Mouse (Mus musculus): Measurements from ENCODE around the gene Eif5a.

Eif5a gene

DNA sequence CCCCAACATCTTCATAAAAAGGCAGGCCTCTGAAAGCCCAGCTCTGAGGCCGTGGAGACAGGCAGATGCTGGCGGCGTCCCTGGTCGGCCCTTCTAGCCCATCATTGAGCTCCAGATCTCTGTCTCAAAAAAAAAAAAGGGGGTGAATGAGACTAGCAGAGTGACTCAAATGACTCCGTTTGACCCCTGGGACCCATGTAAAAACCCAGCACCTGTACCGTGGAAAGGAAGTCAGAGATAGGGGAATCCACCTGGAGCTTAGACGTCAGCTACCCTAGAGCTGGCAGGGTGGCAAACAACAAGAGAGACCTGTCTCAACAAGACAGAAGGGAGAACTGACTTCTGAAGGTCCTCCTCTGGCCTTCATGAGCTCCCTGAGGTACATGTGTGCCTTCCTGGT lies 49.9 kb downstream of the Eif5a start:
- no peak for DNase-seq (ENCODE audit: low read depth)

DNA sequence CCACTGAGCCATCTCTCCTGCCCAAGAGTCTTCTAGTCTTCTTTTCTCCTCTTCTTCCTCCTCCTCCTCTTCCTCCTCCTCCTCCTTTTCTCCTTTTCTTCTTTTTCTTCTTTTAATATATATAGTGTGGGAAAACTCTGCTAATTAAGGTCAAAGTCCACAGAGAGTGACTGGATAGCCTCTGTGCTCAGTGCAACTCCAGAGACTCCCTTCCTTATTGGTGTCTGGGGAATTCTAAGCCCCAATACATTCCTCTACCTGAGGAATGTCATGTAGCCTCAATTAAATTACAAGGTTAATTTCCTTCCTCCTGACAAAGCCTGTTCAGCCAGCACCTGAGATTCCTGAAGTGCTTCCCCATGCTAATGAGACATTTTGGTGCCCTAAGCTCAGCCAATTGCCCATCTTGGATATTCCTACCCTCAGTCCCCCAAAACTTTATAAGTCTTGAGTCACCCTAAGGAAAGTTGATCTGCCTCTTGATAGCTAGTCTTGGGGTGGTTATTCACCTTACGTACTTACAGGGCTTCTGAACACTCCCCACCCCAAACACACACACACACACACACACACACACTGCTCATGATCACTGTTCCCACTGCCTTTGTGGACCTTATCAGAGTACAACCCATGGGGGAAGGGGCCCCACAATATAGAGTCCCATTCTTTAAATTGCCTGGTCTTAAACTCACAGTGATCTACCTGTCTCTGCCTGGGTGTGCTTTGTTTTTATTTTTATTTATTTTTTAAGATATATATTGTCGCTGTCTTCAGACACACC lies 51.3 kb downstream of the Eif5a start:
- DNase-seq (ENCODE audit: low read depth): no peak

DNA sequence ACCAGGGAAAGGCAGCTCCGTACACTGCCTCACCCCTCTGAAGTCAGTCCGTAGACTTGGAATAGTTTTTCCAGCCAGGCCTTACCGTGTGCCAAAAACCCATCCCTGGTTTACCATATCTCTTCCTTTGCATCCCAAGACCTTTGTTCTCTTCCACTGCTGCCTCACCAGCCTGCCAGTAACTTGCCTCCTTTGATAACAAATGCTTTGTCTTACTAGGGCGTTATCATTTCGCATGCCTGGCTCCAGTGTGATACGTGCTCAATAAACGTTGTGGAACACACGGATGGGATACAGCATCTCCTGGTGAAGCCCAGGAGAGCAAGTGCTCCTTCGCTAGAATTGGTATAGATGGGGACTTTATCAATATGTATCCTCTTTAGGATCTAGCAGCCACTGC lies 54.4 kb downstream of the Eif5a start:
- no peak for DNase-seq (ENCODE audit: low read depth)

All from induced T-regulatory cell, adult 2 months (primary cell).